Mouse (Mus musculus) kidney, adult 18-20 months (tissue): Measurements from ENCODE around the gene Arsb.

Source experiments
- DNase-seq: peaks from one replicate; pipeline ENCODE4 v3.0.0; 2021

Gene Arsb

GRCm38 (mm10) chr13:93989736-93990611 lies 218.5 kb downstream of the Arsb start:
- DNase-seq = peak; percentile 22

GRCm38 (mm10) chr13:93990841-93991240 lies 219.4 kb downstream of the Arsb start:
- no peak for DNase-seq

- no peak for DNase-seq
These were observed 221.0 kb downstream of the Arsb start for GRCm38 (mm10) chr13:93992342-93992882.
